Mouse (Mus musculus) myocyte (in vitro differentiated cells): ENCODE measurements around the gene Sptbn2.

Experiments used
- MYOD1 ChIP-seq, 3 experiments: IDR thresholded peaks; one replicate each; pipeline ENCODE4 v1.6.1; 2011; ENCODE audit warnings: control low read depth in 2 of 3, low read depth in 2 of 3, mild to moderate bottlenecking in 2 of 3, moderate library complexity in 1 of 3; ENCODE audit not compliant: insufficient read length in 2 of 3, control insufficient read depth in 1 of 3
- POLR2A ChIP-seq: IDR thresholded peaks from one replicate; pipeline ENCODE4 v1.6.1; 2011; ENCODE audit warnings: low read depth, mild to moderate bottlenecking, control low read depth, moderate library complexity; ENCODE audit not compliant: insufficient read length
- SRF ChIP-seq: IDR thresholded peaks from one replicate; pipeline ENCODE4 v1.6.1; 2011; ENCODE audit warnings: low read depth; ENCODE audit not compliant: control insufficient read depth, insufficient read length
- TCF12 ChIP-seq: IDR thresholded peaks from one replicate; pipeline ENCODE4 v1.6.1; 2011; ENCODE audit warnings: mild to moderate bottlenecking, control low read depth; ENCODE audit not compliant: poor library complexity, insufficient read depth, severe bottlenecking

DNA sequence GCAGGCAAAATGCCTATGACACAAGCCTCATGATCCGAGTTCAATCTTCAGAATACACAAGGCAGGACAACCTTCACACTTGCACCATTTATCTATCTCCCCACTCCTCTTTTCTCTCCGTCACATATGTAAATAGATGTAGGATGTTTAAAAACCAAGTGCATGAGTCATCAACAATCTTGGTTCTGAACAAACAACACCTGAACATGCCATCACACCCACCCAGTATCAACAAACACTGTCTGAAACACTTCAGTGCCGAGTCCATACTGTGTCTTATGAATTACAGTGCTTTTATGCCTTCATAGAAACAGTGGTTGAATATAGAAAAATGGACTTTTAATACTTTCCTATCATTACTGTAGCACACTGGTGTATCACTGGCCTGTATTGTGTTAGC is 61.8 kb downstream of the Sptbn2 start:
- TF ChIP-seq TCF12 (no peak), POLR2A (no peak), MYOD1 (IDR thresholded peaks at IDR 0.05; ENCODE audit: control insufficient read depth in 1 of 3, insufficient read length in 2 of 3, low read depth in 2 of 3) (no peak), SRF (no peak)
